ENCODE assay signal across 17 mouse cellular contexts in genomic region chr7:75649966-75650365, GRCm38 (mm10).
A peak's percentile ranks its signal among the peaks of the same experiment; 100 is the strongest.
DNase-seq lines count a peak whose midpoint lies in the region; ATAC-seq and TF ChIP-seq lines count a peak whose summit lies in the region.
"Had no signal": no experiment of that assay in that cellular context is flagged by ENCODE, and none has a peak within 500 bp of the region (broad histone marks: within the 10 kb centered on the region; RNA-seq: fewer than 3 reads in every experiment).

No protein-coding gene starts in this region.

- TF ChIP-seq CTCF in C2C12 (IDR thresholded peaks at IDR 0.05; ENCODE audit: control insufficient read depth, insufficient read depth, insufficient read length): no peak
- TF ChIP-seq CTCF in heart, adult 2 months (IDR thresholded peaks at IDR 0.05): no peak

- peaks cover 73% of the 10 kb centered on the region for H3K79me2 ChIP-seq in C2C12 (ENCODE audit: control insufficient read depth, insufficient read depth)
- peaks cover 5% of the 10 kb centered on the region for H3K79me2 ChIP-seq in heart, adult 2 months (replicated peaks; ENCODE audit: control insufficient read depth, insufficient read depth, low read length)

- no peak for TF ChIP-seq EP300 in heart, adult 2 months (IDR thresholded peaks at IDR 0.05; ENCODE audit: insufficient read depth, low read depth, low read length)

- no peaks in the 10 kb centered on the region for H3K36me3 ChIP-seq in C2C12 (ENCODE audit: control insufficient read depth, insufficient read depth)
- no peaks in the 10 kb centered on the region for H3K36me3 ChIP-seq in embryonic facial prominence, embryonic 15.5 days
- peaks cover 57% of the 10 kb centered on the region for H3K36me3 ChIP-seq in heart, adult 2 months (ENCODE audit: control insufficient read depth, insufficient read depth, low read length)
- no peaks in the 10 kb centered on the region for H3K36me3 ChIP-seq in liver, embryonic 12.5 days
- H3K36me3 ChIP-seq: heart, embryonic 10.5 days; stomach, embryonic 15.5 days had no signal

- 16% methylated on average over 1 of the region's 1 CpGs for WGBS in embryonic facial prominence, embryonic 15.5 days
- 44% methylated on average over 1 of the region's 1 CpGs for WGBS in heart, adult 2 months
- WGBS in liver, embryonic 12.5 days (ENCODE audit: insufficient replicate concordance): 54% methylated on average over 1 of the region's 1 CpGs

- H3K4me1 ChIP-seq in embryonic facial prominence, embryonic 15.5 days: peaks cover 12% of the 10 kb centered on the region
- peaks cover 29% of the 10 kb centered on the region for H3K4me1 ChIP-seq in heart, adult 2 months (ENCODE audit: control insufficient read depth, insufficient read depth, low read length)
- peaks cover 38% of the 10 kb centered on the region for H3K4me1 ChIP-seq in liver, embryonic 12.5 days
- H3K4me1 ChIP-seq: heart, embryonic 10.5 days; stomach, embryonic 15.5 days had no signal

- H3K4me3 ChIP-seq in C2C12 (ENCODE audit: insufficient read depth, poor library complexity, severe bottlenecking): no peak overlapping the region
- no peak overlapping the region for H3K4me3 ChIP-seq in embryonic facial prominence, embryonic 15.5 days (replicated peaks)
- no peak overlapping the region for H3K4me3 ChIP-seq in heart, adult 2 months
- no peak overlapping the region for H3K4me3 ChIP-seq in liver, embryonic 12.5 days
- H3K4me3 ChIP-seq: forebrain, embryonic 13.5 days; heart, embryonic 10.5 days; stomach, embryonic 15.5 days had no signal

- H3K27ac ChIP-seq in embryonic facial prominence, embryonic 15.5 days (replicated peaks): 0 out of 2 replicates have a peak overlapping the region, but pooled peaks have one; percentile 23
- no peak overlapping the region; the same call in 1 of the 2 replicates for H3K27ac ChIP-seq in heart, adult 2 months
- H3K27ac ChIP-seq in liver, embryonic 12.5 days: no peak overlapping the region
- H3K27ac ChIP-seq: forebrain, embryonic 13.5 days; heart, embryonic 10.5 days; stomach, embryonic 15.5 days had no signal

- H3K9ac ChIP-seq in embryonic facial prominence, embryonic 15.5 days: no peak overlapping the region
- H3K9ac ChIP-seq in heart, adult 2 months (ENCODE audit: low read depth, low read length): no peak overlapping the region
- no peak overlapping the region for H3K9ac ChIP-seq in liver, embryonic 12.5 days
- H3K9ac ChIP-seq: forebrain, embryonic 13.5 days; liver, postnatal 0 days; stomach, embryonic 15.5 days had no signal

- TF ChIP-seq POLR2A in heart, adult 2 months (IDR thresholded peaks at IDR 0.05; ENCODE audit: insufficient read depth, low read depth, low read length): no peak

- H3K79me3 ChIP-seq in C2C12 (ENCODE audit: low read depth): peaks cover 2% of the 10 kb centered on the region

- no peak overlapping the region for H3K4me2 ChIP-seq in embryonic facial prominence, embryonic 15.5 days (replicated peaks)
- H3K4me2 ChIP-seq in liver, embryonic 12.5 days: no peak overlapping the region
- H3K4me2 ChIP-seq: forebrain, embryonic 13.5 days; stomach, embryonic 15.5 days had no signal

- no peaks in the 10 kb centered on the region for H3K9me3 ChIP-seq in embryonic facial prominence, embryonic 15.5 days (replicated peaks)
- H3K9me3 ChIP-seq in liver, embryonic 12.5 days (replicated peaks): no peaks in the 10 kb centered on the region
- H3K9me3 ChIP-seq: forebrain, embryonic 13.5 days; heart, embryonic 10.5 days; stomach, embryonic 15.5 days had no signal

- H3ac ChIP-seq in C2C12 (ENCODE audit: control insufficient read depth, insufficient read length, low read depth): no peak overlapping the region

- H3K27me3 ChIP-seq in C2C12 (ENCODE audit: control insufficient read depth, insufficient read depth, insufficient read length): no peaks in the 10 kb centered on the region
- H3K27me3 ChIP-seq in embryonic facial prominence, embryonic 15.5 days: no peaks in the 10 kb centered on the region
- no peaks in the 10 kb centered on the region for H3K27me3 ChIP-seq in heart, adult 2 months (ENCODE audit: control insufficient read depth, insufficient read depth, low read length)
- H3K27me3 ChIP-seq in liver, embryonic 12.5 days (replicated peaks): no peaks in the 10 kb centered on the region
- H3K27me3 ChIP-seq: forebrain, embryonic 13.5 days; stomach, embryonic 15.5 days had no signal

- peak; percentile 78 for ATAC-seq in CD4-positive, CD25-positive, alpha-beta regulatory T cell, adult 4 months
- ATAC-seq in embryonic facial prominence, embryonic 15.5 days (ENCODE audit: insufficient number of reproducible peaks, low FRiP score, low TSS enrichment, low read depth): no peak
- ATAC-seq in megakaryocyte-erythroid progenitor cell, adult 5-6 weeks (replicated peaks; ENCODE audit: low FRiP score, low TSS enrichment, poor library complexity, severe bottlenecking): peak; percentile 49; the same call in 1 of the 2 replicates
- ATAC-seq in liver, embryonic 12.5 days: no peak
- ATAC-seq: forebrain, embryonic 13.5 days; hindbrain, embryonic 16.5 days; liver, postnatal 0 days; midbrain, embryonic 16.5 days had no signal

- intact Hi-C loops in heart, adult 2 months (cut with DNase I): loop anchor here (10.0 kb wide), 1 partner anchor 175 kb away; no protein-coding TSS in a partner anchor

- no peak for DNase-seq in left cerebral cortex, adult 18-20 months (ENCODE audit: low spot score in 2 of 2)
- no peak for DNase-seq in heart, adult 2 months
- DNase-seq: adrenal gland, adult 8-10 months; cerebellum, adult 8-10 months; kidney, postnatal 10 days; liver, postnatal 0 days; thymus, postnatal 14 days had no signal

TF ChIP-seq in C2C12, 6 proteins besides CTCF, POLR2A, EP300 and RAD21:
- no peak for TF ChIP-seq MYOD1 (IDR thresholded peaks at IDR 0.05; ENCODE audit: control insufficient read depth, insufficient read length, low read depth)
- no peak for TF ChIP-seq FOSL1 (IDR thresholded peaks at IDR 0.05; ENCODE audit: insufficient read depth, low read length, poor library complexity, severe bottlenecking)
- no peak for TF ChIP-seq MYOG (IDR thresholded peaks at IDR 0.05; ENCODE audit: control insufficient read depth, extremely low read depth, insufficient read length)
- TF ChIP-seq USF1 (IDR thresholded peaks at IDR 0.05; ENCODE audit: low read depth): no peak
- peak; percentile 31 for TF ChIP-seq CEBPB (IDR thresholded peaks at IDR 0.05; ENCODE audit: low read depth)
- no peak for TF ChIP-seq MAX (IDR thresholded peaks at IDR 0.05)
TF ChIP-seq in C2C12: peak in this region for 1.

Comparison
In these comparisons a context has a peak if more than half of its experiments do, and no peak if none do; other contexts are left out.
1. ATAC-seq: peak in CD4-positive, CD25-positive, alpha-beta regulatory T cell, adult 4 months (single experiment) and megakaryocyte-erythroid progenitor cell, adult 5-6 weeks (single experiment); none in embryonic facial prominence, embryonic 15.5 days (single experiment) and liver, embryonic 12.5 days (single experiment).